Mouse (Mus musculus) embryonic facial prominence, embryonic 11.5 days (tissue): ENCODE measurements around the gene Mmgt1. TPM values are rescaled to one million over a fixed set of nuclear protein-coding genes. Genes with fewer than 3 reads are reported as not detected.

Experiments used
- ATAC-seq: fragments of 200-750 bp; cut with Nextera tagmentation; replicated peaks from 2 replicates; pipeline ENCODE4 v1.8.0; 2017; ENCODE audit warnings: low read depth; ENCODE audit not compliant: insufficient number of reproducible peaks, low FRiP score, low TSS enrichment
- DNase-seq: peaks from one replicate; pipeline ENCODE4 v3.0.0-alpha.2; 2015; ENCODE audit warnings: low spot score
- H3K27ac ChIP-seq: fragments of 300-500 bp; sonication (generic); replicated peaks from 2 replicates; pipeline ENCODE4 v1.5.1; 2014; ENCODE audit warnings: mild to moderate bottlenecking, low read depth, low read length, control low read depth
- H3K27me3 ChIP-seq: fragments of 300-500 bp; sonication (generic); 2 replicates; pipeline ENCODE4 v1.6.1; 2014; ENCODE audit warnings: mild to moderate bottlenecking, low read length, moderate library complexity, mixed read lengths; ENCODE audit not compliant: control insufficient read depth, insufficient read depth
- H3K36me3 ChIP-seq: fragments of 300-500 bp; sonication (generic); replicated peaks from 2 replicates; pipeline ENCODE4 v1.6.1; 2014; ENCODE audit warnings: low read depth, mild to moderate bottlenecking, low read length, moderate library complexity, mixed read lengths; ENCODE audit not compliant: control insufficient read depth, insufficient read depth
- H3K4me1 ChIP-seq: fragments of 300-500 bp; sonication (generic); 2 replicates; pipeline ENCODE4 v1.6.1; 2014; ENCODE audit warnings: low read length, mixed read lengths; ENCODE audit not compliant: control insufficient read depth, insufficient read depth
- H3K4me2 ChIP-seq: fragments of 300-500 bp; sonication (generic); 2 replicates; pipeline ENCODE4 v1.6.1; 2014; ENCODE audit warnings: low read depth, mild to moderate bottlenecking, control low read depth, low read length, moderate library complexity
- H3K4me3 ChIP-seq: fragments of 300-500 bp; sonication (generic); 2 replicates; pipeline ENCODE4 v1.5.1; 2014; ENCODE audit warnings: low read depth, low read length, control low read depth
- H3K9ac ChIP-seq: fragments of 300-500 bp; sonication (generic); replicated peaks from 2 replicates; pipeline ENCODE4 v1.6.1; 2014; ENCODE audit warnings: mild to moderate bottlenecking, control low read depth, low read length
- H3K9me3 ChIP-seq: fragments of 300-500 bp; sonication (generic); replicated peaks from 2 replicates; pipeline ENCODE4 v1.6.1; 2016; ENCODE audit warnings: mild to moderate bottlenecking, low read length, inconsistent platforms, mixed read lengths; ENCODE audit not compliant: control insufficient read depth
- WGBS: fragments of 180-500 bp; shearing (Covaris S2); extraction: QIAGEN DNeasy Blood & Tissue Kit; methylation state at CpG from one replicate; pipeline ENCODE4 v1.1.7; 2014; 5-methylcytosine and 5-hydroxymethylcytosine counted together
- polyA plus RNA-seq: library from polyadenylated mRNA; unstranded; fragments of >200 nt; fragmentation: Nextera tagmentation; extraction: Ambion mirVana; gene quantifications from 2 replicates; pipeline ENCODE4 v1.2.1, GENCODE M21; 2014

Mmgt1 gene
- 36.5 and 37.0 TPM in 2 replicates for polyA plus RNA-seq

DNA sequence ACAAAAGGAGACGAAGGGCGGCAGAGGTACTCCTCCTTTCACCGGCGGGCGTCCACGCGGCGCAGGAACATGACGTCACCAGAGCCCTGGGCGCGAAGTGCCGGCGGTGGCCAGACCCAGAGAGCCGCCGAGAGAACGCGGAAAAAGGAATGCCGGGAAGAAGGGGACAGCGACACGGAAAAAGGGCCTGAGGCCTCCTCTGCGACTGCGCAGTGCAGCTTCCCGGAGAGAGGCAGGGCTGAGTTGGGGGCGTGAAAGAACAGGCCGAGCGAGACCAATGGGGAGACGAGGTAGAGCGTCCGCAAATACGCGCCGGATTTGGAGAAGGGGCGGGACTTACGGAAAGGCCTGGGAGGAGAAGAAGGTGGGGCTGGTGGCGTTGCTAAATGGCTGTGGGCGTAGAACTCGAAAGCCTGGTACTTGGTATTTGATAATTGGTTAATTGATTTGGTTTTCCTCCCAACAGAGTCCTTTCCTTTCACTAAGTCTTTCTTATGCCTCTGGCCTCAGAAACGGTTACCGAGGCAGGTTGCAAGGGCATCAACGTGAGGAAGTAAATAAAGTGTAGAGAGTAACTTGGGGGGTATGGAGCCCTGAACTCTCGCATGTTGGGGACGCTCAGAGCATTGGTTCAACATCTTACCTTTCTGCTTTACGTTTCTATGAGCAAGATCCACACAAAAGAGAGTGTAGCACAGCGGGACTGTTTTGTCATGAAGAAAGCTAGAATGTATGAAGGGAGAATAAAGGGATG is at the start of gene Mmgt1:
Gene Mmgt1, minus strand, starts transcription at position 183 of the 754 bp plus-strand sequence.
- WGBS: 10% methylated on average over 38 of the region's 44 CpGs
- peak; percentile 93 for DNase-seq
- ATAC-seq: peak; percentile 99
- H3K4me2 ChIP-seq: peak within 1 kb of the TSS; percentile 39
- H3K27me3 ChIP-seq: no peaks in the 10 kb centered on the region
- H3K36me3 ChIP-seq: no peaks in the 10 kb centered on the region
- peak within 1 kb of the TSS; percentile 77 for H3K9ac ChIP-seq
- no peak within 1 kb of the TSS for H3K27ac ChIP-seq
- no peaks in the 10 kb centered on the region for H3K9me3 ChIP-seq
- peak within 1 kb of the TSS; percentile 66 for H3K4me3 ChIP-seq
- H3K4me1 ChIP-seq: no peaks in the 10 kb centered on the region

DNA sequence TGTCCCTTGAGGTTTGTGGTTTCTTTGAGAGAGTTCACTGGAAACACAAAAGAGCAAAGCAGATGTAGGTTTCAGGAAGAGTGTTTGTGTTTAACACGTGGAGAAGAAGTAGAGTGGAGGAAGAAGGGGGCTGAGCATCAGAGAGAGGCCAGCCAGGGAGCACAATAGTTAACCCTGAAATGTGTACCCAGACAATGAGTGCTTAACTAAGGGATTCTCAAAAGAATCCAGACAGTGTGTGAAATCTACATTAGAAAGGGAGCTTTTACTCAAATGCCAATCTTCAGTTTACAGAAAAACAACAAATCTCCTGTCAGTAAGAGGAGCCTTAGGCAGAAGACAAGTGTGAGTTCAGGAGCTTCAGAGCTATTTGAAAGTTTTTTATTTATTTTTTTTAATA is 42.2 kb upstream of the Mmgt1 start:
- no peak for ATAC-seq
- 13% methylated on average over 1 of the region's 1 CpGs for WGBS

DNA sequence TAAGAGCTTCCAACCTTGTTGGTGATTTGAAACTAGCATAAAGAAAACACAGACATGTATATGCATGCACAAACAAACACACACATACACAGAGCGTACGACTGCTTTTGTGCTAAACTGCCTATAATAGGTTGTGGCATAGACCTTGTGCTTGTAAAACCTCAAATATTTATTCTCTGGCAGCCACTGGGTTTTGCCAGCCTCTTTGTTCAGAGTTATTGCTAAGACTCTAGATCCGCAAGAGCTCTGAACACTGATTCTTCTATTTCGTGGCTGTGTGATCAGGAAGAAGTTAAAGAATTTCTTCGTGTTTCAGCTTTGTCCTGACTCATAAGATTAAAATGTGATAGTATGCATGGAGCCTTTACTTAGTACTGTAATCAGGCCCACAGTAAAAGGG is 38.3 kb upstream of the Mmgt1 start:
- ATAC-seq (no peak), DNase-seq (no peak)
- Histone ChIP-seq H3K4me1 (no peaks in the 10 kb centered on the region), H3K27ac (no peak overlapping the region), H3K4me2 (no peak overlapping the region), H3K36me3 (no peaks in the 10 kb centered on the region), H3K4me3 (no peak overlapping the region), H3K9me3 (no peaks in the 10 kb centered on the region), H3K27me3 (no peaks in the 10 kb centered on the region), H3K9ac (no peak overlapping the region)
- 81% methylated on average over 5 of the region's 5 CpGs for WGBS

More for the DNA sequence above, 42.2 kb upstream of the Mmgt1 start:
- DNase-seq: no peak
- no peaks in the 10 kb centered on the region for H3K9me3 ChIP-seq
- H3K36me3 ChIP-seq: no peaks in the 10 kb centered on the region
- H3K9ac ChIP-seq: no peak overlapping the region
- H3K4me3 ChIP-seq: no peak overlapping the region
- H3K4me2 ChIP-seq: no peak overlapping the region
- no peaks in the 10 kb centered on the region for H3K27me3 ChIP-seq
- no peak overlapping the region for H3K27ac ChIP-seq
- no peaks in the 10 kb centered on the region for H3K4me1 ChIP-seq

DNA sequence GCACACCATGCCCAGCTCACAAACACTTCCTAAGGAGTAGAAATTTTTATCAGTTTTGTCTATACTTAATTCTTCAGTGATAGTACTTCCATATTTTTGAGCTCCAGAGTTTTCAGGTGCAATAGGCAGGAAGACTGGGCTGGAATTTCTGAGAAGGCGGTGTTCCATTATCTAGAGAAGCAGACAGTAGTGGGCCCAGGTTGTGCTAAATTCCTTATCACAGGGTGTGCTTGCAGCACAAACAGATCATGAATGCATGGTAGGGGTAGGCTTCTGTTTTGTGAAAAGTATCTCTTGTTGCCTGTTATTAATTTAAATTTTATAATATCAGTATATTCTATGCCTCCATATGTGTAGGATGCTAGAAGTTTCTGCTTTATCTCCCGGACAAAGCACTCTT is 17.4 kb upstream of the Mmgt1 start:
- H3K36me3 ChIP-seq: no peaks in the 10 kb centered on the region
- H3K9me3 ChIP-seq: no peaks in the 10 kb centered on the region
- ATAC-seq: no peak
- H3K4me3 ChIP-seq: no peak overlapping the region
- no peak overlapping the region for H3K27ac ChIP-seq
- H3K27me3 ChIP-seq: no peaks in the 10 kb centered on the region
- WGBS: 85% methylated on average over 2 of the region's 2 CpGs
- no peak overlapping the region for H3K4me2 ChIP-seq
- no peak for DNase-seq
- no peak overlapping the region for H3K9ac ChIP-seq
- H3K4me1 ChIP-seq: no peaks in the 10 kb centered on the region

DNA sequence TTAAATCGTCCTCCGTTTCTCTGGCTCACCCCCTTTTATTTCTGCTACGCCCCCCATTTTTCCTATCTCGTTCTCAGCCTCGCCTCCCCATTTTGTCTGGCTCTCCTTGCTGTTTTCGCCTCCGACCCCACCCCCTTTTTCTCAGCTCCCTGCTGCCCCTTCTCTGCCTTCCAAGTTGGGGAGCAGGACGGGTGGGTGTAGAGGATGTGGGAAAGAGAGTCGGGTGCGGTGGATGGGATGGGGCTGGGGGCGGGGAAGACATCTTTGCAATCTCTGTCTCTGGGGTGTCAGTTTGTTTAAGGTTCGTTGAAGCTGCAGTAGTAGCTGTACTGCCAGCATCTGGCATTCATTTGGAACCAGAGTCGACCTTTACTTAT is 12.4 kb upstream of the Mmgt1 start:
- H3K4me2 ChIP-seq: peak overlapping the region; percentile 51
- ATAC-seq (0 out of 2 replicates have a peak, but pooled peaks have one; percentile 55), DNase-seq (peak; percentile 48)
- H3K36me3 ChIP-seq: no peaks in the 10 kb centered on the region
- 17% methylated on average over 12 of the region's 13 CpGs for WGBS
- H3K9ac ChIP-seq: peak overlapping the region; percentile 51
- no peaks in the 10 kb centered on the region for H3K9me3 ChIP-seq
- no peaks in the 10 kb centered on the region for H3K27me3 ChIP-seq
- H3K27ac ChIP-seq: no peak overlapping the region
- H3K4me3 ChIP-seq: peak overlapping the region; percentile 59
- no peaks in the 10 kb centered on the region for H3K4me1 ChIP-seq

DNA sequence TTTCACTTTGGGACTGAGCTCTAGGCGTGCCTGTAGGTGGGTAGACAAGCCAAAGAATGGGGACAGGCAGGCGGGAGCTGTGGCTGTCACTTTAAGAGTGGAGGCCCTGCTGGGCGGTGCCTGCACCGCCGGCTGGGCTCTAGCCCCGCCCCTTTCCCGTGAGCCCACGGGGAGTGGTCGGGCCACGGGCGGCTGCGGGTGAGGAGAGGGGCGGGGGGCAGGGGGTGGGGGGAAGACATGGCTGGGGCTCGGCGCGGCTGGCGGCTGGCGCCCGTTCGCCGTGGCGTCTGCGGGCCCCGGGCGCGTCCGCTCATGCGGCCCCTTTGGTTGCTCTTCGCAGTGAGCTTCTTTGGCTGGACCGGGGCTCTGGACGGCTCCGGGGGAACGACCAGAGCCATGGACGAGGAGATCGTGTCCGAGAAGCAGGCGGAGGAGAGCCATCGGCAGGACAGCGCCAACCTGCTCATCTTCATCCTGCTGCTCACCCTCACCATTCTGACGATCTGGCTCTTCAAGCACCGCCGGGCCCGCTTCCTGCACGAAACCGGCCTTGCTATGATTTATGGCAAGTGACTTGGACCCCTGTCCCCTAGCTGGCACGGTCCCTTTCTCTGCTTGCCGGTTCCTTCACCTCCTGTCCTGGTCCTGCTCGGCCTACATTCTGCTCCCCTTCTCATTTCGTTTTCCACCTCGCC is 11.9 kb upstream of the Mmgt1 start, which contains the start of gene Slc9a6:
Gene Slc9a6, plus strand, starts transcription at position 135 of the 695 bp plus-strand sequence.
- Histone ChIP-seq H3K4me2 (peak within 1 kb of the TSS; percentile 51), H3K9ac (peak within 1 kb of the TSS; percentile 51), H3K27me3 (no peaks in the 10 kb centered on the region), H3K4me1 (no peaks in the 10 kb centered on the region), H3K27ac (no peak within 1 kb of the TSS), H3K9me3 (no peaks in the 10 kb centered on the region), H3K4me3 (peak within 1 kb of the TSS; percentile 59), H3K36me3 (no peaks in the 10 kb centered on the region)
- peak; percentile 81 for DNase-seq
- WGBS: 14% methylated on average over 30 of the region's 50 CpGs
- peak; percentile 93 for ATAC-seq

DNA sequence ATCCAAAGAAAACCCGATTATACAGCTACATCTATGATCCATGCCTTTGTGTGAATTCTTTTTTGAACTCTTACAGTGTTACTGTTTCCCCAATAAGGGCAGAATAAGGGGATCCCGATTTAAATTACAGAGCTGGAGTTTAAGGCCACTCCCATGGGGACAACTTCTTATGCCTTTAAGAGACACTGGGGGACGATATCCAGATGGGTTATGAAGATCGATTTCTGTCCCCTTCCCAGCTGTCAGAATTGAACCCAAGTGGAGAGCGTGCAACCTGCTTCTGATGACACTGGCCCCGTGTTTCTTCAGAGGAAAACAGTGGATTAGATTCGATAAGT is 11.4 kb upstream of the Mmgt1 start:
- Histone ChIP-seq H3K4me1 (no peaks in the 10 kb centered on the region), H3K27me3 (no peaks in the 10 kb centered on the region), H3K4me3 (peak overlapping the region; percentile 59), H3K9ac (peak overlapping the region; percentile 51), H3K36me3 (no peaks in the 10 kb centered on the region), H3K4me2 (peak overlapping the region; percentile 39), H3K9me3 (no peaks in the 10 kb centered on the region), H3K27ac (no peak overlapping the region)
- WGBS: 19% methylated on average over 7 of the region's 7 CpGs
- ATAC-seq (peak; percentile 45; the same call in 1 of the 2 replicates), DNase-seq (no peak)
